Mouse (Mus musculus): ENCODE measurements around the gene Lxn. TPM values are rescaled to one million over a fixed set of nuclear protein-coding genes. Genes with fewer than 3 reads are reported as not detected.

Lxn gene
- polyA plus RNA-seq (2014; fragmentation: Illumina TruSeq; extraction: RNeasy Lipid Tissue Mini Kit (QIAGEN cat#74804); ENCODE audit: insufficient read depth, low read depth, low replicate concordance), result 44.6 TPM

DNA sequence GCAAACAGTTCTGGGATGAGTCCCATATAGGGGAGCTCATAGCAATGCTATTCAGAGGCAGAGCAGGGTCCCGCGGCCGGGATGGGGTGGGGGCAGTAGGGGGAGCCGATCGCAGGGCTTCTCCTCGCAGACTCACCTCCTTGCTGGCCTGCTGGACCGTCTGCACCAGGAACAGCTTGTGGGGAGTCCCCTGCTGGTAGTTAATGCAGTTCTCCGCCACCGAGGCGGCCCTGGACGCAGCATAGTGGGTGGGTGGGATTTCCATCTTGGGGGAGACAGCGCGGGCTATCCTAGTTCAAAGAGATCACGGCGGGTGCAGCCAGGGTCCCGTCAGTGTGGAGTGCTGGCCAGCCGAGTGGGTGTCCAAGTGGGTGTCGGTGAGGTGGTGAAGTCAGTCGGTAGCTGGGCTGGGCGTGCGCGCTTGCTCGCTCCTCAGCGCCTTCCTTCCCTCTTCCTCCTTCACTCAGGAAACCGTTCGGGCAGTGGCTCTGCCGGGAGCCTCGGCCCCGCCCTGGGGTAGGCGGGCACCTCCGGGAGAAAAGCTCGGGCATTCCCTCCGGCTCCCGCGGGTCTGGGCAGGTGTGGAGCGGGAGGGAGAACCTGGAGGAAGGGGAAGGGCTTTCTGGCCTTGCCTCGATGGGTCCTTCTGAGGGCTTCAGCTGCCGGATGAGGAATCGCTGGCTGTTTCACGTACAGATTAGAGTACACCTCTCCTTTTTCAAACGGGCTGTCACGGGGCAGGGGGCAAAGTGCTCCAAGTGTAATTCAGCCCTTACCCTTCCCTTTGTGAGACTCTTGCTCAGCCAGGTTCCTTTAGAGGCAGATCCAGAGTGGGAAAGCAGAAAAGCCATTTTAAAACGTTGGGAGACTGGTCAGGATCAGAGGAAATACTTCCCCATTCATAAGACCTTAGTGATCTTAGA is at the start of gene Lxn:
TSS of gene Lxn (minus strand) at position 477 of the 923 bp plus-strand sequence.

DNA sequence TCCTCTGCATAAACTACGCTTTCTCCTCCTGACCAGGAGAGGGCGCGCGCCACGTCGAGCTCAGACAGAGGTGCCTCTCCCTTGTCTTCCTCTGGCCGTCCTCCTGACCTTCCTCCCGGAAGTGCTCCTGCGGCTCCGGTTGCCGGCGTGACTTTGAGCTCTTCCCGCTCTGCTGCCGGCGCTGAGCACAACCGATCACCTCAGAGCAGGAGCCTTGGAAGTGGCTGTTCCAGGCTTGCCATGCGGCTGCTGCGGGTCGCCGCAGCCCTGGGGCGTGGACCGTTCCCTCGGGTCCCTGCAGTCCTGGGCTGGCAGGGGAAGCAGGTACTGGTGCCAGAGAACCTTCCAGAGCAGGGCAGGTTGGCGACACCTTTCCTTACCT is 33.7 kb downstream of the Lxn start, which contains the start of gene Gfm1:
TSS of gene Gfm1 (plus strand) at position 98 of the 382 bp plus-strand sequence.

Other genes starting within 250 kb of the Lxn start
- 32.3 TPM for gene Mlf1, start 89.8 kb downstream of the Lxn start, polyA plus RNA-seq (2014; fragmentation: Illumina TruSeq; extraction: RNeasy Lipid Tissue Mini Kit (QIAGEN cat#74804); ENCODE audit: insufficient read depth, low read depth, low replicate concordance)
- gene Gm17402, start 88.8 kb downstream of the Lxn start, polyA plus RNA-seq (2014; fragmentation: Illumina TruSeq; extraction: RNeasy Lipid Tissue Mini Kit (QIAGEN cat#74804); ENCODE audit: insufficient read depth, low read depth, low replicate concordance), result not detected
- 22.5 TPM for gene Gfm1, start 33.8 kb downstream of the Lxn start, polyA plus RNA-seq (2014; fragmentation: Illumina TruSeq; extraction: RNeasy Lipid Tissue Mini Kit (QIAGEN cat#74804); ENCODE audit: insufficient read depth, low read depth, low replicate concordance)
- gene Rarres1, start 51.6 kb upstream of the Lxn start, polyA plus RNA-seq (2014; fragmentation: Illumina TruSeq; extraction: RNeasy Lipid Tissue Mini Kit (QIAGEN cat#74804); ENCODE audit: insufficient read depth, low read depth, low replicate concordance), result 2.6 TPM
- 33.3 TPM for gene Mfsd1, start 118.8 kb upstream of the Lxn start, polyA plus RNA-seq (2014; fragmentation: Illumina TruSeq; extraction: RNeasy Lipid Tissue Mini Kit (QIAGEN cat#74804); ENCODE audit: insufficient read depth, low read depth, low replicate concordance)

All from lung, adult 10 weeks (tissue).